Mouse (Mus musculus) lung, embryonic 15.5 days (tissue): Measurements from ENCODE around the gene Atoh1. TPM values are rescaled to one million over a fixed set of nuclear protein-coding genes. Genes with fewer than 3 reads are reported as not detected.

Source experiments
- ATAC-seq: fragments of 200-750 bp; cut with Nextera tagmentation; 2 replicates; pipeline ENCODE4 v1.8.0; 2017; ENCODE audit warnings: moderate number of reproducible peaks, borderline replicate concordance; ENCODE audit not compliant: low FRiP score, low TSS enrichment; ENCODE audit errors: extremely low read depth
- H3K27ac ChIP-seq: fragments of 300-500 bp; sonication (generic); 2 replicates; pipeline ENCODE4 v1.5.1; 2015; ENCODE audit warnings: moderate library complexity, mild to moderate bottlenecking, inconsistent platforms
- H3K27me3 ChIP-seq: fragments of 300-500 bp; sonication (generic); 2 replicates; pipeline ENCODE4 v1.6.1; 2015; ENCODE audit warnings: inconsistent platforms
- H3K36me3 ChIP-seq: fragments of 300-500 bp; sonication (generic); 2 replicates; pipeline ENCODE4 v1.6.1; 2015; ENCODE audit warnings: inconsistent platforms
- H3K4me1 ChIP-seq: fragments of 300-500 bp; sonication (generic); 2 replicates; pipeline ENCODE4 v1.6.1; 2015; ENCODE audit warnings: inconsistent platforms
- H3K4me2 ChIP-seq: fragments of 300-500 bp; sonication (generic); 2 replicates; pipeline ENCODE4 v1.6.1; 2015; ENCODE audit warnings: inconsistent platforms, mild to moderate bottlenecking, moderate library complexity
- H3K4me3 ChIP-seq: fragments of 300-500 bp; sonication (generic); 2 replicates; pipeline ENCODE4 v1.5.1; 2015; ENCODE audit warnings: mild to moderate bottlenecking, inconsistent platforms
- H3K9ac ChIP-seq: fragments of 300-500 bp; sonication (generic); 2 replicates; pipeline ENCODE4 v1.6.1; 2015; ENCODE audit warnings: inconsistent platforms
- H3K9me3 ChIP-seq: fragments of 300-500 bp; sonication (generic); 2 replicates; pipeline ENCODE4 v1.6.1; 2016; ENCODE audit warnings: inconsistent platforms
- WGBS: fragments of 180-500 bp; shearing (Covaris S2); methylation state at CpG from one replicate; pipeline ENCODE4 v1.1.7; 2015; 5-methylcytosine and 5-hydroxymethylcytosine counted together
- polyA plus RNA-seq: library from polyadenylated mRNA; unstranded; fragments of >200 nt; fragmentation: Nextera tagmentation; extraction: Ambion mirVana; gene quantifications from 2 replicates; pipeline ENCODE4 v1.2.1, GENCODE M21; 2015

The Atoh1 gene
- polyA plus RNA-seq, 1 experiment from 2014 or later: not detected

DNA sequence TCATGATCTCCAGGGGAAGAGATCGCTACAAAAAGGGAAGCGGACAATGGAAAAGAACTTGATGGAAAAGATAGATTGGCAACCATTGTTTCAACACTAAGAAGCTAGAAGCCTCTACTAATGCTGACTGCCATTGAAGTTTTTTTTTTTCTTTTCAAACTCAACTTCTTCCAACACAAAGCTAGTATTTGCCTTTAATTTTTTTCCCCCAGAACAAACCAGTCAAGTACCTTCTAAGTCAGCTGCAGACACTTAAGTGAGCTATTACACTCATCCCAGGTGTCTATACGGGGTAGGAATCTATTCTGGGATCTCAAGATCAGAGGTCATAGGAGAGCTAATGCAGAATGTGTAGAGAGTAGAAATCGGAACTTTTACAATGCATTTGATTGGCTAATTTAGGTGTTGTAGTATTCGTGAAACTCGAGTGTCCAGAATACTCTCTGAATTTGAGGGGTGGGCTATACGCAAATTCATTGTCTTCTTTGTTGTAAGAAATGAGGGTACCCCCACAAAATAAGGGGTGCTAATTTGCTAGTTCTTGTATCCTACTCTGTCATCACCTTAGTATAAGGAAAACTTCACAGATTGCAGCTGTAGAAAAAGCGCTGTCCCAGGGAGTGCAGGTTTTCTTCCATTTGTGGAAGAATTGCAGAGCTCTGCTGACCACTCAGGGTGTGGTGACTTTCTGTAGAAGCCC is 2.8 kb downstream of the Atoh1 start:
- ATAC-seq: no peak
- H3K4me1 ChIP-seq: peaks cover 29% of the 10 kb centered on the region
- no peak overlapping the region for H3K4me2 ChIP-seq
- H3K27ac ChIP-seq: no peak overlapping the region
- H3K9me3 ChIP-seq: no peaks in the 10 kb centered on the region
- H3K4me3 ChIP-seq: no peak overlapping the region
- H3K9ac ChIP-seq: no peak overlapping the region
- WGBS: 5% methylated on average over 8 of the region's 8 CpGs
- H3K27me3 ChIP-seq: peaks cover 94% of the 10 kb centered on the region
- H3K36me3 ChIP-seq: no peaks in the 10 kb centered on the region

DNA sequence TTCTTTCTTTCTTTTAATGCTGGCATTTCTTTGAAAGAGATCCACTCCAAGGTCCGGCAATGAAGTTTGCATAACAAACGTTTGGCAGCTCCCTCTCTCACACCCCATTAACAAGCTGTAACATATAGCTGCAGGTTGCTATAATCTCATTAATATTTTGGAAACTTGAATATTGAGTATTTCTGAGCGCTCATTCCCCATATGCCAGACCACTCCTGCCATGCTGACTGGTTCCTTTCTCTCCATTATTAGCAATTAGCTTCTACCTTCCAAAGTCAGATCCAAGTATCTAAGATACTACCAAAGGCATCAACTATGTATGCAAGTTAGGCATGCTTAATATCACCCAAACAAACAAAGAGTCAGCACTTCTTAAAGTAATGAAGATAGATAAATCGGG is 4.4 kb downstream of the Atoh1 start:
- Histone ChIP-seq H3K9ac (no peak overlapping the region), H3K36me3 (no peaks in the 10 kb centered on the region), H3K4me3 (no peak overlapping the region), H3K4me2 (no peak overlapping the region), H3K9me3 (no peaks in the 10 kb centered on the region), H3K4me1 (peaks cover 25% of the 10 kb centered on the region), H3K27me3 (peaks cover 85% of the 10 kb centered on the region), H3K27ac (no peak overlapping the region)
- 2% methylated on average over 4 of the region's 4 CpGs for WGBS
- ATAC-seq: no peak

DNA sequence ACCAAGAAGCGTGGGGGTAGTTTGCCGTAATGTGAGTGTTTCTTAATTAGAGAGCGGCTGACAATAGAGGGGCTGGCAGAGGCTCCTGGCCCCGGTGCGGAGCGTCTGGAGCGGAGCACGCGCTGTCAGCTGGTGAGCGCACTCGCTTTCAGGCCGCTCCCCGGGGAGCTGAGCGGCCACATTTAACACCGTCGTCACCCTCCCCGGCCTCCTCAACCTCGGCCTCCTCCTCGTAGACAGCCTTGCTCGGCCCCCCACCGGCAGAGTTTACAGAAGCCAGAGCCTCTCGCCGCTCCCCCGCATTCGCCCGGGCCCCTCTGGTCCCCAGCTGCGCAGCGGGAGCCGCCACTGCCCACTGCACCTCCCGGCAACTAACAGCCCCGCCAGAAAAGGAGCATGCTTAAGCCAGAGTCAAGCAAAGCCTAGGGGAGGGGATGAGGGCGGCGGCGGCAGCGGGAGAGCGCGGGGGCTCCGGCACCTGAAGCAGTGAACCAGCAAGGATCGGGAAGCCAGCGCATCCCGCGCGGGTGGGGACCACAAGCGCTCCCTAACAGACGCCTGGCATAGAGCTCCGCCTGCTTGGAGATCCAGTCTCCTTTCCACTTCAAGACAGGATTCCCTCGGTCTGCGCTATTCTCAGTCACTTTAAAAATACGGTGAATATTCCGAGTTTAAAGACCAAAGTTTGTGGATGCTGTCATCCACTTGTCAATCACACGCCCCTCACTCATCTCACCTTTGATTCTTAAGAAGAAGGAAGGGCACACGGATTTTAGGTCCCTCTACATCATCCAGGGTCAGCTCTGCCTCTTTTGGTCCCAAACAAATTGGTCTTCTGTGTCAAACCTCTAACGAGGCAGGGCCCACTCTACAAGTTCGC is 5.8 kb downstream of the Atoh1 start:
- H3K4me1 ChIP-seq: peaks cover 16% of the 10 kb centered on the region
- H3K27me3 ChIP-seq: peaks cover 77% of the 10 kb centered on the region
- peak overlapping the region; percentile 75 for H3K4me2 ChIP-seq
- no peaks in the 10 kb centered on the region for H3K9me3 ChIP-seq
- peak; percentile 31; the same call in 1 of the 2 replicates for ATAC-seq
- no peaks in the 10 kb centered on the region for H3K36me3 ChIP-seq
- 3% methylated on average over 52 of the region's 54 CpGs for WGBS
- no peak overlapping the region for H3K27ac ChIP-seq
- no peak overlapping the region for H3K9ac ChIP-seq
- H3K4me3 ChIP-seq: peak overlapping the region; percentile 38

DNA sequence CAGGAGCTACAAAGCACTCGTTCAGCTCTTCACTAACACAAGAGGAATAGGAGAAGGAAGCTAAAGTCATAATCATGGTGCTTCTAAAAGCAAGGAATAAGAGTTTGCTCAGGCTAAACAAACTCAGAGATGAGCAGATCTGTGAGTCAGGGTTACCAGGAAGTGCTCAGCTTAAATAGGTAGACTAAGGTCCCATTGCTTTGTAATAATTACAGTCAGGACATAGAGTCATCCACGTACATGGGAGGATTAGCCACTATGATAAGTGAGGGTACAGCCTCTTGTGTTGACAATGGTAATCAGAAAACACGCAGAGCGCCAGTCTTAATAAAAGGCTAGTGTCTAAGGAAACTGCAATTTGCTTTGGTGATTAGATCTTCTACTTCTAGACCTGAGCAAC is 7.4 kb downstream of the Atoh1 start:
- Histone ChIP-seq H3K4me2 (no peak overlapping the region), H3K36me3 (no peaks in the 10 kb centered on the region), H3K27me3 (peaks cover 63% of the 10 kb centered on the region), H3K4me3 (no peak overlapping the region), H3K9ac (no peak overlapping the region), H3K9me3 (no peaks in the 10 kb centered on the region), H3K4me1 (peaks cover 10% of the 10 kb centered on the region; the same call in 1 of the 2 replicates), H3K27ac (no peak overlapping the region)
- 58% methylated on average over 4 of the region's 4 CpGs for WGBS
- no peak for ATAC-seq

DNA sequence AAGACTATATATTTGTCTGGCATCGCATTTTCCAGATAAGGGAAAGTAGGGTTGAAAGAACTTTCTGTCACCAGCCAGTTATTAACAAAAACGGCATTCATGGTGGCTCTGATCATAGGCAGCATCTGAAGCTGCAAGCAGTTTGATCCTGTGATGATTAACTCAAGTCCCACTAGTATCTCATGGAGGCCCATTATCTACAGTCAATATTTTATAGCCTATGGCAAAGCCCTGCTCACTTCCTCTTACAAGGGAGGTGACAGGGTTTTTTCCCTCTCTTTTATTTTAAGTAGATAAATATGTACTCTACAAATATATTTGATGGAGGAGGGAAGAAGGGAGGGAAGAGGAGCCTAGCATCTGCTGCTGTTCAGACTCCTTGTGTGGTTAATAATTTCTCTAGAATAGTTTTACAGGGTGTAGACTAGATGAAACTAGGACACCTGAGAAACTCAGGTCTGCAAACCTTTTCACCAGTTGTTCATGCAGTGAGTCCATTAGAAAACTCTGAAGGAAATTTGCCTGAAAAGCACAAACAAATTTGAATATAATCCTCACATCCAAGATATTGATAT is 14.1 kb downstream of the Atoh1 start:
- Histone ChIP-seq H3K36me3 (no peaks in the 10 kb centered on the region), H3K4me2 (no peak overlapping the region), H3K9ac (no peak overlapping the region), H3K4me1 (no peaks in the 10 kb centered on the region), H3K27me3 (peaks cover 6% of the 10 kb centered on the region; the same call in 1 of the 2 replicates), H3K27ac (no peak overlapping the region), H3K9me3 (no peaks in the 10 kb centered on the region), H3K4me3 (no peak overlapping the region)
- ATAC-seq: no peak
- WGBS: 35% methylated on average over 2 of the region's 2 CpGs

DNA sequence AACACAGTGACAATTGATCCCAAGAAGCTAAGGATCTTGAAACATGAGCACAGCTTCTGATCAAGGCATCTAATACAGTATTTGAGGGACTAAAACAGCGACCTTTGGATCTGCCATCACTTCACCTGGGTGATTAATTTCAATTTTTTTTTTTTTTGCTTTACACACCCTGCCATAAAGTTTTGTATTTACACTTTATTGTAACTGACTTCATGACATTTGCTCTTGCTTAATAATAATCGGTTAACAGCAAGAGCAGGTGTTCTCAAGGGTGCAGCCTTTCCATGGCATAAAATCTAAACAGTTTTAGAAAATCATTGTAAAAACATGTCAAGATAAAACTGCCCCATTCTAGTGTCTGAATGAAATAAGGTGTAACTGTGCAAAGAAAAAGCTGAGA is 25.6 kb downstream of the Atoh1 start:
- H3K4me3 ChIP-seq: no peak overlapping the region
- 72% methylated on average over 2 of the region's 2 CpGs for WGBS
- H3K9me3 ChIP-seq: no peaks in the 10 kb centered on the region
- no peak overlapping the region for H3K4me2 ChIP-seq
- no peaks in the 10 kb centered on the region for H3K36me3 ChIP-seq
- ATAC-seq: no peak
- H3K27me3 ChIP-seq: no peaks in the 10 kb centered on the region
- H3K9ac ChIP-seq: no peak overlapping the region
- H3K27ac ChIP-seq: no peak overlapping the region
- no peaks in the 10 kb centered on the region for H3K4me1 ChIP-seq

DNA sequence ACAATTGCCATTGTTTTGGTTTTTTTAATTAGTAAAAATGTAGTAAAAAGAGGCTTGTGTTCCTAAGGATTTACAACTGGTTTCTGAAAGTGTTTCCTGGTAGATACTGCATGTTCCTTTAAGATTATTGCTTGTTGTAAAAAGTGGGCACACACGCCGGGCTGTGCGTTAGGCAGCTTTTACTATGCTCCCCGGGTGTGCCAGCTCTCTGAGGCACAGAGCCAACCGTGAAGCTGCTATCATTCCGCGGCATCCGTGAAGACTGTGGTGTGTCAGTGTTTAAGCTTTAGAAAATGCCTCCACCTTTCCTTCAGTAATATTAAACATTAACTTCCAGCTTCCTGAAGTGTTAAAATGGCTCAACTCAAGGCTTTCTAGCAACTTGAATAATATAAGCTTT is 35.0 kb downstream of the Atoh1 start:
- 44% methylated on average over 8 of the region's 8 CpGs for WGBS
- Histone ChIP-seq H3K4me1 (no peaks in the 10 kb centered on the region), H3K9me3 (no peaks in the 10 kb centered on the region)

DNA sequence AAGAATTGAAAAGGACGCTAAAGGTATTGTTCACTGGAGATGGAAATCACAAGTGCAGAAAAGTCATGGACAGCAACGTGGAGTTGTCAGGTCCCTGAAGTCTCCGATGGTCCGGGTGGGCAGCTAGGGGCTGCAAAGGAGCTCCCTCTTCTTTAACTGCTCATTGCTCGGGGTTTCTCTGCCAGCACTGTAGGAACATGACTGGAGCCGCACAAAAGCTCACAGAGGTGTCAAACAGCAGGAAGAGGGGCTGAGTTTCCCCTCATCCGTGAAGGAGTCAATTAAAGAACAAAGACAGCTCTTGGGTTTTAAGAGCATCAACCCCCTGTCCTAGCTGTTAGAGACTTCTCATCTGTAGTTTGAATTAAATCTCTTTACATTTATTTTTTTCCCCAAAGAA is 44.5 kb downstream of the Atoh1 start:
- Histone ChIP-seq H3K27me3 (no peaks in the 10 kb centered on the region), H3K4me2 (no peak overlapping the region)

More for the DNA sequence above, 35.0 kb downstream of the Atoh1 start:
- Histone ChIP-seq H3K36me3 (no peaks in the 10 kb centered on the region), H3K9ac (no peak overlapping the region), H3K27ac (no peak overlapping the region), H3K4me2 (no peak overlapping the region), H3K4me3 (no peak overlapping the region), H3K27me3 (no peaks in the 10 kb centered on the region)
- ATAC-seq: no peak

More for the DNA sequence above, 44.5 kb downstream of the Atoh1 start:
- Histone ChIP-seq H3K4me3 (no peak overlapping the region), H3K4me1 (no peaks in the 10 kb centered on the region), H3K9ac (no peak overlapping the region), H3K9me3 (no peaks in the 10 kb centered on the region), H3K36me3 (no peaks in the 10 kb centered on the region), H3K27ac (no peak overlapping the region)
- no peak for ATAC-seq
- WGBS: 23% methylated on average over 7 of the region's 7 CpGs
